Mouse (Mus musculus): ENCODE results near the gene Wdr92.
"Not testable (repeated sequence)": the region's sequence is repeated elsewhere in the genome, so short reads cannot be mapped to it uniquely, and the experiment has no call there.

The Wdr92 gene

DNA sequence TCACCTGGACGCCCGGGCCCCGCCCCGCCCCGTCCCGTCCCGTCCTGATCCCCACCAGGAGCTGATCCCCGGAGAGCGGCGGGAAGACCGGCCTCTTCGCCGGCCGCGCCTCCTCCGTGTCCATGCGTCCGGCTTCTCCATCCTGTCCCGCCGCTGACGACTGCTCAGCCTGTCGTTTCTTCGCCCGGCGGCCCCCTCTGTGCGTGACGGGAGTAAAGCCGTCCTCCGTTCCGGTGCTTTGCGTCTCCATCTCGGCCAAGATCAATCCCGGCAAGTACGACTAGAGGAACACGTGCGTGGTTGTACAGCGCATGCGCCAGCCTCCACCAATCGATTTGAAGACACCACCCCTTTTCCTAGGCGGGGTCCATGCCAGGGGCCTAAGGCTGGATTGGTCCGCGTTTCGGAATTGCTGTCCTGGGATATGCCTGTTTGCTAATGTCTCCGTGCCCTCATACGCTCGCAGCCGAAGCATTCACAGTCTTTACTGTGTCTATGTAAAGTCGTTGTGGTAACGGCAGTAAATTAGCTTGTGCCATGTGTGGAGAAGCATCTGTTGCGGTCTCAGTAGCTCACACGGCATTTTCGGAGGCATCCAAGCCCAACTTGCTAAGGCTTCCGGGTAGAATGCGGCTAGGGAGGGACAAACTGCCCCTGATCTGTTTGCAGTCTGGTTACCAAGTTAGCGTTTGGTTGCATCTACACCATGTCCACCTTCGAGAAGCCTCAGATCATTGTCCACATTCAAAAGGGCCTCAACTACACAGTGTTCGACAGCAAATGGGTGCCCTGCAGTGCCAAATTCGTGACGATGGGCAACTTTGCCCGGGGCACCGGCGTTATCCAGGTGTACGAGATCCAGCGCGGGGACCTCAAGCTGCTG is 29.6 kb downstream of the Wdr92 start, which contains the start of gene Pno1:
Pno1 (minus strand) TSS at position 311 of the 883 bp plus-strand sequence.
- DNase-seq = peak; percentile 95

DNA sequence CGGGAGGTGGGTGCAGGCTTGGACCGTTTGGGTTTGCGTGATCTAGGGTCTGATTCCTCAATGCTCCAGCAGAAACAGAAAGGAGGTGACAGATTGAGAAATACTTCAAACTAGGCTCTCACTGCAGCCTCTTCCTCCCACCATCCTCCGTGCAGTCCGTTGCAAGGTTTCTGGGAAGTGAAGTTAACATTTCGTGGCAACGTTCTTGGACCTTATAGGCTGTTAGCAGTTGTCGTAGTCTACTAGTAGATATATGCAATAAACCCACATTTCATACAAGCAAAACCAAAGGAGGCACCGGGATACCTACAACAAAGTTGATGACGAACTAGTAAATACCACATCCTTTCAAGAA is 30.2 kb downstream of the Wdr92 start:
- DNase-seq = no peak

DNA sequence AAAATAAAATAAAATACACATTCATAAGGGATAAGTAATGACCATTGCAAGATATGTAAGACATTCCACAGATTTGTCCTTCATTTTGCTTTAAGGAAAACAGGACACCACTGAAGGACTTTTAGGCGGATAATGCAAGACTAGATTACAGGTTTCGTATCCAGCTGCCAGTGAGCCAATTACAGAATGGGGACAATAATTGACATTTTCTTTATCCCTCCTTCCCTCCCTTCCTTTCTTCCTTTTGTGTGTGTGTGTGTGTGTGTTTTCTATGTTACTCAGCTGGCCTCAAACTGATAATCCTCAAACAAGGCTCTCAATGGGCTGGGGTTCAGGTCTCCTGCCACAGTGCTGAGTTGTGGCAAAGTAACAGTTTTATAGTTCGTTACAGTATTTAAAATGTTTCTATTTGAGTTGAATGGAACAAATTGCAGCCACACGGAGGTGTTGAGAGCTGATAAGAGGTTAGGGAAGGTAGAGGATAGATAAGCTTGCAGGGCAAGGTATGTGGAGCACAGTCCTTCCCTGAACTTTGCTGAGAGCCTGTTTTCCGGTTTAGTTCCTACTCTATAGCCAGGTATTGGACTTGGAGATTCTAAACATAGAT is 31.1 kb downstream of the Wdr92 start:
- DNase-seq = no peak

DNA sequence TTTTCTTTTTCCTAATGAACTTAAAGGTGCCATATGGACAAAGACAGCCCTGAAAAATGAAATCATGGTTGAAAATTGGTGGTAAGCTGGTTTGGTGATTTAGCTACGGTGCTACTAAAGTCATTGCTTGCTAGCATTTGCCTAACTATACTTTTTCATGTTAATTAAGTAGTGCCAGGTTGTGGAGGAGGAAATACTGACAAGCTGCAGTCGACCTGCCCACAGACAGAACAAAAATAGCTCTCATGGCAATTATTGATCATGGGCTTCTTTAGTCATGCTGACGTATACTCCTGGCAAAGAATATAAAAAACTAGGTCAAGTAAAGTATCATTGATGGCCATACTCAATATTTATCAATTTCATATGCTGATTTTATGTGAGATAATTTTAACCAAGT is 33.6 kb downstream of the Wdr92 start:
- DNase-seq = no peak

DNA sequence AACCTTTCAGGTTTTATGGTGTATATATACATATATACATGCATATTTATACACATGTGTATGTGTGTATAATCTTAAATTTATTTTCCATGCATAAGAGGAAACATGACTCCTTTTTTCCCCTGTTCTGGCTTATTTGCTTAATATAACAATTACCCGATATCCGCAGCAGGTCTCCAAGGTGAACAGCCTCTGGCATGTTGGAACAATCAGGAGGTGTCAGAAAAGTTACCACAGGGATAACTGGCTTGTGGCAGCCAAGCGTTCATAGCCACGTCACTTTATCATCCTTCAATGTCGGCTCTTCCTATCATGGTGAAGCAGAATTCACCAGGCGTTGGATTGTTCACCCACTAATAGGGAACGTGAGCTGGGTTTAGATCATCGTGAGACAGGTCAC is 39.2 kb downstream of the Wdr92 start:
- DNase-seq = no peak

DNA sequence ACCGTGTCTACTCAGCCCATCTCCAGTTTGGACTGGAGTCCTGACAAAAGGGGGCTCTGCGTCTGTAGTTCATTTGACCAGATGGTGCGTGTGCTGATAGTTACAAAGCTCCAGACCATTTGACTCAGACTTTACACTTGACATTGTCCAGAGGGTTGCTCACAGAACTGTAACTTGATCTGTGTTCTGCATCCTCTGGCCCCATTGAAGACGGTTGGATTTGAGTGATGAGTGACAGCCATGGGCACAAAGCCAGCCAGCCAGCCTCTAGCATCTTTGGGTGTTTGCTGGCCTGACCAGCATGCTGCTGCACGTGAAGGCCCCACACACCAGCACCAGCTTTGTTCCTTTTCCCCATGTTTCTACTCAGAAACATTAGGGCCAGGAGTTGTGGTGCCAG is 50.9 kb downstream of the Wdr92 start:
- DNase-seq = no peak

DNA sequence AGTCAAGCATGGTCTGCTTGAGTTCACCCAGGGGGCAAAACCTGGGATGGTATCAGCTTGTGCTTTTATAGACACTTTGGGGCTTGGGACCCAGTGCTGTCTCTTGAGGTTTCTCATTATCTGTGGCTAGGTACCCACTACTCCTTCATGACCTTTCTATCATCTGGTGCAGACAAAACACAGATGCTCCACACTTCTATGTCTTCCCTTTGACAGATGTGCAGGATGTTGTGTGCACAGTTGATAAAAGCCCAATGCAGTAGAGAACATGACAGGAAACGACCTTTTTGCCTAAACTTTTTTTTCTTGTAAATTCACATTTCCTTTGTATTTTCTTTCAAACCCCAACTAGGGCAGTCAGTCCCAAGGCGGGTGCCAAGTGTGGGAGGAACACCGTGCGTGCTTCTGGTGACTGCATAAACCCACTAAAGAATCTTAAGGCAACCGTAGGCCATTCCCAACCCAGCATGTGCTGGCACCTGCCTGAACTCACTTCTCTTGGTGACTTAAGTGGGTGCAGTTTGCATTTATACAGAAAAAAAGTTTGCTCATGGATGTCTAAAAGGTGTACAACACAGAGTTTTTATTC is 54.6 kb downstream of the Wdr92 start:
- DNase-seq = peak; percentile 51

DNA sequence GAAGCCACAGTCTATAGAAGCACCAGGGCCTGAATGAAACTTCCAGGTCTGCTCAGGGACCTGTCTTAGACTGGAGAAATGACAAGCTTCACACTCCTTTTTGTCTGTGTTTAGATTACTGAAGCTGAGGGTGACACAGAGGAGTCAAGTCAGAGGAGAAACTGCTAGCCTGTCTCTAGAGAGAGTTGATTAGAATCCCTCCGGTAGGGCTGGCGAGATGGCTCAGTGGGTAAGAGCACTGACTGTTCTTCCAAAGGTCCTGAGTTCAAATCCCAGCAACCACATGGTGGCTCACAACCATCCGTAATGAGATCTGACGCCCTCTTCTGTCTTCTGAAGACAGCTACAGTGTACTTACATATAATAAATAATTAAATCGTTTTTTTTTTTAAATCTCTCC is 56.7 kb downstream of the Wdr92 start:
- DNase-seq = not testable (repeated sequence)

DNA sequence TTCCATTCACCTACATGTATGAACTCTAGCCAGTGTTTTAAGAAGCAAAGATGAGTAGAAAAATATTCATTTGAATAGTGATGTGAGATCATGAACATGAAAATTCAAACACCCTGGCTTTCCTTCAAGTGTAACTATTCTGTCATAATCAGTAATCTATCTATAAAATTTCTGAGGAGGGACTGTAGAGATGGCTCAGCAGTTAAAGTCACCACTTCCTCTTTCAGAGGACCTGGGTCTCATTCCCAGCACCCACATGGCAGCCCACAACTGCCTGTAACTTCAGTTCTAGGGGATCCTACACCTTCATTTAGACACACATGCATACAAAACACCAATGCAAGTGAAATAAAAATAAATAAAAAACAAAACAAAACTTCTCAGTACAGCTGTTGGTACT is 66.8 kb downstream of the Wdr92 start:
- DNase-seq = no peak

DNA sequence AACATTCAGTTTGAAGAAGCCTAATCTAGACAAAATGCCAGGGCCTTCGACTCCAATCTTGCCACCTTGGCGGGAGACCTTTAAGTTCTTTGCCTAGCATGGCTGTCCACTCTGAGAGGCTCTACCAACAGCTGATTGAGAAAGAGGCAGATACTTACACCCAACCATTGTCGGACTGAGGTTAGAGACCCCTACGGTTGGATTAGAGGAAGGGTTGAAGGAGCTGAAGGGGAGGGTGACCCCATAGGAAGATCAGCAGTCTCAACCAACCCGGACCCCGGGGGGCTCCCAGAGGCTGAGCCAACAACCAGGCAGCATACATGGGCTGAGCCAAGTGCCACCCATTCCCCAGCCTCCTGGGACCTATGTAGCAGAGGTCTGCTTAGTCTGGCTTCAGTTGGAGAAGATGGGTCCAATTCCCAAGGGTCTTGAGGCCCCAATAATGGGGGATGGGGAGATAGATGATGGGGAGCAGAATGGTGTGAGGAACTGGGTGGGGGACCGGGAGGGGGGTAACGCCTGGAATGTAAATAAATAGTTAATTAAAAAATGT is 75.0 kb downstream of the Wdr92 start:
- peak; percentile 34 for DNase-seq

DNA sequence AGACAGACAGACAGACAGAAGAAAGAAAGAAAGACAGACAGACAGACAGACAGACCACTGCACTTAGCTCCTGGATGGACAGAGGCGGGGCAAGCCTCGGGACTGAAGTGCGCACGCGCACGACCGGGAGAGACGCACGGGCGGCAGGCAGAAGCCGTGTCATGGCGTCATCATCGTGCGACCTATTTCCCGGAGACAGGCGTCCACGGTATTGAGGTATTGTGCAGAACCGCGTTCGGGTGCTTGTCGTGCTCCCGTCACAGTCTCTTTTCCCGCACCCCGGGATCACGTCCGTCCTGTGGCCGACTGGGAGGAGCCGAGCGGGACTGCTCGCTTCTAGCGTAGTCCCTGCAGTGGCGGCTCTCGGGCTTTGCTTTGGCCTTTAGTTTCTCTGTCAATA is 75.5 kb downstream of the Wdr92 start, which contains the start of gene C1d:
C1d (plus strand) TSS at position 137 of the 400 bp plus-strand sequence.
- DNase-seq = peak; percentile 98

DNA sequence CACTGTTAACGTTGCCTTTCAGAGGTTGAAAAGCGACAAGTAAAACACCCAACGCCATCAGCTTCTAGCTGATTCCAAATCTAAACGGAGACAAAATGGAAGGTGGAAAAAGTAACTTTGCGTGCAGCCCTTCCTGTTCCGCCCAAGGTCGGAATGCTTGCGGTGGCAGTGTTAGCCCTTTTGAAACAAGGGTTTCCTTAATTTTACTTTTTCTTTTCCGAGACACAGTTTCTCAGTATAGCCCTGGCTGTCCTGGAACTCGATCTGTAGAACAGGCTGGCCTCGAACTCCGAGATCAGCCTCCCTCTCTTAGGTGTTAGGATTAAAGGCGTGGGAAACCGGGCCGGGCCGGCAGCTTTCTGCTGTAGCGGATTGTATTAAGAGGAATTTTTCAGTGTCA is 76.0 kb downstream of the Wdr92 start:
- peak; percentile 53 for DNase-seq

DNA sequence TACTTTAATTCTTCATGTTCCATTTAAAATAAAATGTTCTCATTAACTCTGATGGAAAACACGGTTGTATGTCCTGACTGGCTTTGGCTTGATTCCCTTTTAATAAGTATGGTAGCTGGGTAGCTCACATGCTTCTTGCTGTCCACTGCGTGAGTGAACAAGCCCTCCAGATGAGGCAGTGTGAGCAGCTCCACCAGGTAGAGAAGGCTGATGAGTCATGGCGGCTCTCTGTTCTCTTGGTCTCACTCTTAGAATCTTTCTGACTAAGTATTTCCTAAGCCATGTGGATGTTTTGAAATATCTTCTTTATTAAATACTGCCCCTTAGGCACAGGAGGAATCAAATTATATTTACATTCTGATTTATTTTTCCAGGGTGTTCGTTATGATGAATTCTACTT is 85.3 kb downstream of the Wdr92 start:
- no peak for DNase-seq

DNA sequence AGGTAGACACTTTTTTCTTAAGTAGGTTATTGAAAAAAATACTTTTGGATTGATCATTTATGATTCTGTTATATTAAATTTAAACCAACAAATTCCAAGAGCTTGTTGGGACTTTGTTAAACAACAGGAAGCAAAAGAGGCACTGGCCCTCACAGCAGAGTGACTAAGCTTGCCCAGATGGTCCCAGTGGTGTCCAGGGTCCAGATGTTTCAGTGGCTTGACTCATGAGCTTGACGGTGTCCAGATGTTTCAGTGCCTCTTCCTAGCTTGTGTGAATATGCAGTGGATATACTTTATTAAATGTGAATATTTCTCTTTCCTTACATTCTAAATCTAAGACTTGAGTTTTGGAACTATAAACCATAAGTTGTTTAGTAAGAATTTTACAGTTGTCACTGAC is 86.9 kb downstream of the Wdr92 start:
- DNase-seq = no peak

DNA sequence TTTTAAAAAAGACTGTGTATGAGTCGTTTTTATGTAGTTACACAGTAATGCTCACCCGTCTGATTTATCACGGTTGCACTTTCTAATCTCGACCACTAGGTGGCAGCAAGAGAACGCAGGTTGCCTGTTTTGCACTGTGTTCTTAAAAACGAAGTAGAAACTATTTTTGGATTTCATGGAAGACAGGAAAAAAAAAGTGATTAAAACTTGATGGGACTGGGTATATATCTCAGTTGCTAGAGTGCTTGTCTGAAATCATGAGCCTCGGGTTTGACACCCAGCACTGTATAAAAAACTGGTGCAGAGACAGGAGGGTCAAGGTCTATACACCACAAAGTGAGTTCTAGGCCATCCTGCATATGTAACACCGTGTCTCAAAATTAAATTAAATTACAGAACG is 98.1 kb downstream of the Wdr92 start:
- DNase-seq = peak; percentile 45
